Mouse (Mus musculus): ENCODE data around the gene C1ql1. TPM values are rescaled to one million over a fixed set of nuclear protein-coding genes. Genes with fewer than 3 reads are reported as not detected.

Gene C1ql1
- polyA plus RNA-seq (2011; ENCODE audit: insufficient read depth, insufficient read length, low read depth, missing spikeins) = 4.8 and 5.9 TPM in 2 replicates

- peak within 1 kb of the TSS; percentile 82 for H3K9ac ChIP-seq (ENCODE audit: low read depth, poor library complexity, severe bottlenecking)
- H3K27me3 ChIP-seq (ENCODE audit: control insufficient read depth, insufficient read depth, low read length, poor library complexity, severe bottlenecking) = peaks cover 10% of the 10 kb centered on the region
- H3K4me1 ChIP-seq (ENCODE audit: control insufficient read depth, insufficient read depth, low read length) = no peaks in the 10 kb centered on the region
- no peaks in the 10 kb centered on the region for H3K36me3 ChIP-seq (ENCODE audit: control insufficient read depth, insufficient read depth, low read length, poor library complexity, severe bottlenecking)
- no peaks in the 10 kb centered on the region for H3K9me3 ChIP-seq (replicated peaks; ENCODE audit: control insufficient read depth, insufficient read depth, low read length, poor library complexity, severe bottlenecking)
- H3K4me3 ChIP-seq (ENCODE audit: low read depth, low read length) = peak within 1 kb of the TSS; percentile 86
- TF ChIP-seq CTCF (IDR thresholded peaks at IDR 0.05; ENCODE audit: low read depth, low read length) (no peak), POLR2A (IDR thresholded peaks at IDR 0.05; ENCODE audit: insufficient read depth, low read length) (peak; percentile 49)
- no peak within 1 kb of the TSS for H3K27ac ChIP-seq (ENCODE audit: insufficient read depth, low read length)
Measured at GRCm38 (mm10) chr11:102946265-102946991, at the start of gene C1ql1. C1ql1 (minus strand) TSS chr11:102946688.

- Histone ChIP-seq H3K4me1 (ENCODE audit: control insufficient read depth, insufficient read depth, low read length) (no peaks in the 10 kb centered on the region), H3K9me3 (replicated peaks; ENCODE audit: control insufficient read depth, insufficient read depth, low read length, poor library complexity, severe bottlenecking) (no peaks in the 10 kb centered on the region), H3K9ac (ENCODE audit: low read depth, poor library complexity, severe bottlenecking) (no peak overlapping the region), H3K27ac (ENCODE audit: insufficient read depth, low read length) (no peak overlapping the region), H3K27me3 (ENCODE audit: control insufficient read depth, insufficient read depth, low read length, poor library complexity, severe bottlenecking) (no peaks in the 10 kb centered on the region; the same call in 1 of the 2 replicates), H3K4me3 (ENCODE audit: low read depth, low read length) (no peak overlapping the region), H3K36me3 (ENCODE audit: control insufficient read depth, insufficient read depth, low read length, poor library complexity, severe bottlenecking) (peaks cover 32% of the 10 kb centered on the region)
- TF ChIP-seq EP300 (IDR thresholded peaks at IDR 0.05; ENCODE audit: insufficient read depth, low read depth, low read length) = no peak
- no peak for TF ChIP-seq POLR2A (IDR thresholded peaks at IDR 0.05; ENCODE audit: insufficient read depth, low read length)
- TF ChIP-seq CTCF (IDR thresholded peaks at IDR 0.05; ENCODE audit: low read depth, low read length) = no peak
Measured at GRCm38 (mm10) chr11:102994952-102995351, 48.5 kb upstream of the C1ql1 start.

- Histone ChIP-seq H3K9me3 (replicated peaks; ENCODE audit: control insufficient read depth, insufficient read depth, low read length, poor library complexity, severe bottlenecking) (no peaks in the 10 kb centered on the region), H3K9ac (ENCODE audit: low read depth, poor library complexity, severe bottlenecking) (no peak overlapping the region), H3K4me1 (ENCODE audit: control insufficient read depth, insufficient read depth, low read length) (peaks cover 2% of the 10 kb centered on the region), H3K27me3 (ENCODE audit: control insufficient read depth, insufficient read depth, low read length, poor library complexity, severe bottlenecking) (no peaks in the 10 kb centered on the region; the same call in 1 of the 2 replicates), H3K27ac (ENCODE audit: insufficient read depth, low read length) (no peak overlapping the region), H3K4me3 (ENCODE audit: low read depth, low read length) (no peak overlapping the region), H3K36me3 (ENCODE audit: control insufficient read depth, insufficient read depth, low read length, poor library complexity, severe bottlenecking) (peaks cover 25% of the 10 kb centered on the region)
- TF ChIP-seq POLR2A (IDR thresholded peaks at IDR 0.05; ENCODE audit: insufficient read depth, low read length) = no peak
- no peak for TF ChIP-seq CTCF (IDR thresholded peaks at IDR 0.05; ENCODE audit: low read depth, low read length)
- TF ChIP-seq EP300 (IDR thresholded peaks at IDR 0.05; ENCODE audit: insufficient read depth, low read depth, low read length) = no peak
Measured at GRCm38 (mm10) chr11:102993420-102994029, 47.0 kb upstream of the C1ql1 start.

- Histone ChIP-seq H3K4me3 (ENCODE audit: low read depth, low read length) (no peak overlapping the region), H3K27me3 (ENCODE audit: control insufficient read depth, insufficient read depth, low read length, poor library complexity, severe bottlenecking) (no peaks in the 10 kb centered on the region; the same call in 1 of the 2 replicates), H3K36me3 (ENCODE audit: control insufficient read depth, insufficient read depth, low read length, poor library complexity, severe bottlenecking) (peaks cover 25% of the 10 kb centered on the region), H3K4me1 (ENCODE audit: control insufficient read depth, insufficient read depth, low read length) (peaks cover 2% of the 10 kb centered on the region), H3K9me3 (replicated peaks; ENCODE audit: control insufficient read depth, insufficient read depth, low read length, poor library complexity, severe bottlenecking) (no peaks in the 10 kb centered on the region), H3K9ac (ENCODE audit: low read depth, poor library complexity, severe bottlenecking) (no peak overlapping the region), H3K27ac (ENCODE audit: insufficient read depth, low read length) (no peak overlapping the region)
- TF ChIP-seq EP300 (IDR thresholded peaks at IDR 0.05; ENCODE audit: insufficient read depth, low read depth, low read length) = 0 out of 2 replicates have a peak, but pooled peaks have one; percentile 11
- no peak for TF ChIP-seq POLR2A (IDR thresholded peaks at IDR 0.05; ENCODE audit: insufficient read depth, low read length)
- peak; percentile 95 for TF ChIP-seq CTCF (IDR thresholded peaks at IDR 0.05; ENCODE audit: low read depth, low read length)
Measured at GRCm38 (mm10) chr11:102992940-102993339, 46.5 kb upstream of the C1ql1 start.

DNA sequence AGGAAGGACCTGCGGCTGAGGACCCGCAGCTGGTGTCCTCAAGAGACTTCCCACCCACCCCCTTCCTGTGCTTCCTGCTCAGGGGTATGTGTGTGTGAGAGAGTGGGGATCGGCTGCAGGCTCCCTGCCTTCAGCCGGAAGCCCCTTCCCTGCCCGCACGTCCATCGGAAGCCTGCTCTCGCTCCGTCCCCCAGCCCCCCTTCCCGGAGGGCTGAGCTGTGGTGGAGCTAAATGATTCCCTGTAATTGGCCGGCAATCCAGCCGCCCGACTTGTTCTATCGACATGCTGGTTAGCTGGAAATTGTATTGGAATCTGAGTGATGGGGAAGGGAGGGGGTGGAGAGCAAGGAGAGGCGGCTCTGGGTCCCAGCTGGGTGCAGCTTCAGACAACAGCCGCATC lies 45.2 kb upstream of the C1ql1 start:
- Histone ChIP-seq H3K36me3 (ENCODE audit: control insufficient read depth, insufficient read depth, low read length, poor library complexity, severe bottlenecking) (peaks cover 18% of the 10 kb centered on the region), H3K4me3 (ENCODE audit: low read depth, low read length) (peak overlapping the region; percentile 25; the same call in 1 of the 2 replicates), H3K4me1 (ENCODE audit: control insufficient read depth, insufficient read depth, low read length) (peaks cover 2% of the 10 kb centered on the region), H3K9me3 (replicated peaks; ENCODE audit: control insufficient read depth, insufficient read depth, low read length, poor library complexity, severe bottlenecking) (no peaks in the 10 kb centered on the region), H3K9ac (ENCODE audit: low read depth, poor library complexity, severe bottlenecking) (peak overlapping the region; percentile 12; the same call in 1 of the 2 replicates), H3K27ac (ENCODE audit: insufficient read depth, low read length) (no peak overlapping the region), H3K27me3 (ENCODE audit: control insufficient read depth, insufficient read depth, low read length, poor library complexity, severe bottlenecking) (no peaks in the 10 kb centered on the region; the same call in 1 of the 2 replicates)
- TF ChIP-seq EP300 (IDR thresholded peaks at IDR 0.05; ENCODE audit: insufficient read depth, low read depth, low read length) = no peak
- no peak for TF ChIP-seq CTCF (IDR thresholded peaks at IDR 0.05; ENCODE audit: low read depth, low read length)
- TF ChIP-seq POLR2A (IDR thresholded peaks at IDR 0.05; ENCODE audit: insufficient read depth, low read length) = no peak

Data from ES-Bruce4 (cell line).